8 mouse cellular contexts compared by ENCODE assay signal in the genomic region with DNA sequence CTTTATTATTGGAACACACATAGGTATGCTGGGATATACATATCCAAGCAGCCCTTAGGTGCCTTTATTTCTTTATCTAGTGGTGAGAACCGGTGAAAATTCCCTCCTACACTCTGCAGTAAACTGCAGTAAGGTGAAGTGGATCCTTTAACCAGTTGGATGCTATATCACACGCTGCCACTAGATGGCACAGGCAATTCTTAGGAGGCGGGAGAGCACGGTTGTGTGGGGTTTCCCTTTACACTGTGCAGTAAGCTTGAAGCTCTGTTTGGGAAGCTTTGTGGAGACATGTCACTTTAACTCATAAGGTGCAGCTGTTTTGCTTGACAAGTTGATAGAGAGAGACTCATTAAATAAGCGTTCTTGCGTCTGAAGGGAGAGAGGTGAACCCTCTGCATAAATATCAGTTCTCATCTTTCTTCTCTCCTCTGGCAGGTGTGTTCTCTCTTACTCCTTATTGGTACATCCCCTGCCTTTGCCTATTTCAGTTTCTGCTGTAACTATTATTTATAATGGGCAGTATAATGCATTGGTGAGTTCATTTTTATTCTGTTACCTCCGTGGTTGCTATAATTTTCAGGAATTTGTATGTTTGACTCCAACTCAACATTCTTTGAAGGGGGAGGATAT. TPM values are rescaled to one million over a fixed set of nuclear protein-coding genes. Genes with fewer than 3 reads are reported as not detected.
DNase-seq lines count a peak whose midpoint lies in the region; ATAC-seq and TF ChIP-seq lines count a peak whose summit lies in the region.

No protein-coding gene starts in this region.

- no peaks in the 10 kb centered on the region for H3K36me3 ChIP-seq in kidney, adult 2 months (ENCODE audit: control insufficient read depth, insufficient read depth, low read length)
- no peaks in the 10 kb centered on the region for H3K36me3 ChIP-seq in limb, embryonic 11.5 days (ENCODE audit: control insufficient read depth, insufficient read depth, low read length)
- H3K36me3 ChIP-seq in midbrain, embryonic 15.5 days (replicated peaks) = no peaks in the 10 kb centered on the region
- no peaks in the 10 kb centered on the region for H3K36me3 ChIP-seq in stomach, embryonic 15.5 days

- WGBS in kidney, adult 2 months = 3% methylated on average over 7 of the region's 7 CpGs
- WGBS in limb, embryonic 11.5 days = 11% methylated on average over 7 of the region's 7 CpGs
- WGBS in midbrain, embryonic 15.5 days = 9% methylated on average over 7 of the region's 7 CpGs
- WGBS in stomach, embryonic 15.5 days = 3% methylated on average over 7 of the region's 7 CpGs

- H3K27ac ChIP-seq in kidney, adult 2 months (ENCODE audit: insufficient read depth, low read depth, low read length) = no peak overlapping the region
- no peak overlapping the region for H3K27ac ChIP-seq in limb, embryonic 11.5 days (replicated peaks; ENCODE audit: low read depth, low read length)
- no peak overlapping the region for H3K27ac ChIP-seq in midbrain, embryonic 15.5 days
- no peak overlapping the region for H3K27ac ChIP-seq in stomach, embryonic 15.5 days

- no peak overlapping the region for H3K4me3 ChIP-seq in kidney, adult 2 months (ENCODE audit: insufficient read depth, low read depth, low read length)
- no peak overlapping the region for H3K4me3 ChIP-seq in limb, embryonic 11.5 days (ENCODE audit: low read depth, low read length)
- no peak overlapping the region for H3K4me3 ChIP-seq in midbrain, embryonic 15.5 days
- H3K4me3 ChIP-seq in stomach, embryonic 15.5 days (replicated peaks) = no peak overlapping the region

- TF ChIP-seq POLR2A in kidney, adult 2 months (IDR thresholded peaks at IDR 0.05; ENCODE audit: low read depth, low read length) = no peak

- no peaks in the 10 kb centered on the region for H3K27me3 ChIP-seq in kidney, adult 2 months (replicated peaks; ENCODE audit: control insufficient read depth, insufficient read depth, low read length)
- H3K27me3 ChIP-seq in limb, embryonic 11.5 days (ENCODE audit: control insufficient read depth, insufficient read depth, low read length) = no peaks in the 10 kb centered on the region
- no peaks in the 10 kb centered on the region for H3K27me3 ChIP-seq in midbrain, embryonic 15.5 days (replicated peaks)
- no peaks in the 10 kb centered on the region for H3K27me3 ChIP-seq in stomach, embryonic 15.5 days (replicated peaks)

- TF ChIP-seq CTCF in kidney, adult 2 months (conservative IDR thresholded peaks at IDR 0.05; ENCODE audit: insufficient read depth, insufficient read length, low read depth, low read length) = peak; percentile 89

- no peaks in the 10 kb centered on the region for H3K4me1 ChIP-seq in kidney, adult 2 months (ENCODE audit: control insufficient read depth, insufficient read depth, low read length)
- H3K4me1 ChIP-seq in limb, embryonic 11.5 days (ENCODE audit: control insufficient read depth, insufficient read depth, low read length) = no peaks in the 10 kb centered on the region
- H3K4me1 ChIP-seq in midbrain, embryonic 15.5 days = no peaks in the 10 kb centered on the region
- H3K4me1 ChIP-seq in stomach, embryonic 15.5 days = no peaks in the 10 kb centered on the region

- no peaks in the 10 kb centered on the region for H3K9me3 ChIP-seq in limb, embryonic 11.5 days (ENCODE audit: control insufficient read depth, low read length)
- H3K9me3 ChIP-seq in midbrain, embryonic 15.5 days = no peaks in the 10 kb centered on the region
- no peaks in the 10 kb centered on the region for H3K9me3 ChIP-seq in stomach, embryonic 15.5 days

- no peak overlapping the region for H3K9ac ChIP-seq in limb, embryonic 11.5 days (ENCODE audit: low read length)
- H3K9ac ChIP-seq in midbrain, embryonic 15.5 days = no peak overlapping the region
- no peak overlapping the region for H3K9ac ChIP-seq in stomach, embryonic 15.5 days

- DNase-seq in urinary bladder, postnatal 14 days (ENCODE audit: low spot score) = peak; percentile 75
- no peak for DNase-seq in urinary bladder, postnatal 10 days (ENCODE audit: low spot score)
- peak; percentile 84 for DNase-seq in cerebellum, postnatal 10 days
- peak; percentile 47 to 79 for DNase-seq in frontal cortex, postnatal 14 days (ENCODE audit: low spot score in 2 of 2)
- peak; percentile 53 for DNase-seq in kidney, adult 2 months
- peak; percentile 83 for DNase-seq in limb, embryonic 11.5 days (ENCODE audit: low spot score)

- H3K4me2 ChIP-seq in limb, embryonic 11.5 days (ENCODE audit: low read depth, severe bottlenecking) = no peak overlapping the region
- H3K4me2 ChIP-seq in midbrain, embryonic 15.5 days = no peak overlapping the region
- no peak overlapping the region for H3K4me2 ChIP-seq in stomach, embryonic 15.5 days

- peak; percentile 70; the same call in 1 of the 2 replicates for ATAC-seq in limb, embryonic 11.5 days (ENCODE audit: insufficient number of reproducible peaks, low FRiP score, low TSS enrichment, low read depth)
- ATAC-seq in midbrain, embryonic 15.5 days (replicated peaks) = peak; percentile 93
- peak; percentile 33; the same call in 1 of the 2 replicates for ATAC-seq in stomach, embryonic 15.5 days (ENCODE audit: insufficient read depth, low FRiP score, low read depth)

RNA-seq across cellular contexts. Expression of gene Lancl1, which starts 22.9 kb away (rescaled TPM):
- 66.9 and 75.1 TPM in 2 replicates for polyA plus RNA-seq in kidney, adult 2 months (2012; rRNA removed)
- 92.4 and 97.0 TPM in 2 replicates for polyA plus RNA-seq in limb, embryonic 11.5 days (2014; fragmentation: Nextera tagmentation; extraction: Ambion mirVana)
- polyA plus RNA-seq in midbrain, embryonic 15.5 days (2015; fragmentation: Nextera tagmentation; extraction: Ambion mirVana) = 164 and 175 TPM in 2 replicates
- 78.8 and 88.5 TPM in 2 replicates for polyA plus RNA-seq in stomach, embryonic 15.5 days (2015; fragmentation: Nextera tagmentation; extraction: Ambion mirVana)

Comparison
In these comparisons a context has a peak if more than half of its experiments do, and no peak if none do; other contexts are left out.
1. ATAC-seq: peak in every context shown above with its lines; median percentile 93 in midbrain, embryonic 15.5 days; 70 in limb, embryonic 11.5 days; 33 in stomach, embryonic 15.5 days.